Mouse (Mus musculus) spleen, postnatal 14 days (tissue): ENCODE measurements around the gene Itih1.

Experiments used
- DNase-seq, 2 experiments: peaks; one replicate each; pipeline ENCODE4 v3.0.0; 2021 to 2022; ENCODE audit warnings: low spot score in 2 of 2

Itih1 gene

GRCm38 (mm10) chr14:30943038-30943437, at the start of gene Itih1:
Gene Itih1, minus strand, starts transcription at chr14:30943289.
- no peak for DNase-seq

DNA sequence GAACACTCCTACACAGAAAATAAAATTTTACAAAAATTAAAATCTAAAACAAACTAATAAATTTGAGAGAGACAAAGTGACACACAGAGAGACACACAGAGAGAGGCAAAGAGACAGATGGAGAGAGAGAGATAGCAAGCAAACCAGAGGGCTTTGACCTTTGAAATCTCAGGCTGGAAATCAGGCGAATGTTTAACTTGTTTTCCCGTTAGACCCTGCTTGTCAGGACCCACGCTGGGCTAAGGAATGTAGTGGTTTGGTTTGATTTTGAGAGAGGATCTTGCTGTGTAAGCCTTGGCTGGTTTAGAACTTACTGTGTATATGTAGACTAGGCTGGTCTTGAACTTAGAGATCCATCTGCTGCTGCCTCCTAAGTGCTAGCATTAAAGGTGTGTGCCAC, 33.1 kb upstream of the Itih1 start:
- no peak for DNase-seq

DNA sequence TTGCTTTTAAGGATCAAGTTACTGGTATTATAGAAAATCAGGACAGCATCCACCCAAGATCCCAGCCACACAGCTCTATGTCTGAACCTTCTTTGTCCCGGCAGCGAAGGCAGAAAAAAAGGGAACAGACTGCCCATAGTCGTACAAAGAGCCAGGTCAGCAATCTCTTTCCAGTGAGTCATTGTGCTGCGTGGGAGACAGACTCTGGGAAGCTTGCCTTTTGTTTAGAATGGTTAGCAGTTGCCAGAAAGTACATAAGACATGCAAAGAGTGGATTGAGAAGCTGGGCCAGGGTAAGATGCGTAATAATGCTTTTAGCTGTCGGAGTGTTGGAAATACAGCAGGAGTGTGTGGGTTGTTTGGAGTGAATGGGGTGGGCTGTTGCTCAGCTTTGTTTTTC, 31.1 kb upstream of the Itih1 start:
- no peak for DNase-seq

GRCm38 (mm10) chr14:30960366-30960765, 17.3 kb upstream of the Itih1 start:
- DNase-seq: no peak

DNA sequence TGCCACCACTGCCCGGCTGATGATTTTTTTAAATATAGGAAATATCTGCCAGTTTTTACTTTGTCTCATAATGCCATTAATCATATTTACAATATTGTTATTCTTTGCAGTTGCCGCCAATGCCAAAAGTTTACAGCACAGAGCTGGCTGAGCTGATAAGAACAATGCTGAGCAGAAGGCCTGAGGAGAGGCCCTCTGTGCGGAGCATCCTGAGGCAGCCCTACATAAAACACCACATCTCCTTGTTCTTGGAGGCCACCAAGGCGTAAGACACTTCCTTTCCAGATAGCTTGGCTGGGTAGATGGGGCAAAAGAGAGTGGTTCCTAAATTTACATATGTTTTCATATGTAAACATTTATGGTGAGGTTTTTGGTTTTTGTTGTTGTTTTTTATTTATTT, 15.9 kb upstream of the Itih1 start:
- DNase-seq: no peak

DNA sequence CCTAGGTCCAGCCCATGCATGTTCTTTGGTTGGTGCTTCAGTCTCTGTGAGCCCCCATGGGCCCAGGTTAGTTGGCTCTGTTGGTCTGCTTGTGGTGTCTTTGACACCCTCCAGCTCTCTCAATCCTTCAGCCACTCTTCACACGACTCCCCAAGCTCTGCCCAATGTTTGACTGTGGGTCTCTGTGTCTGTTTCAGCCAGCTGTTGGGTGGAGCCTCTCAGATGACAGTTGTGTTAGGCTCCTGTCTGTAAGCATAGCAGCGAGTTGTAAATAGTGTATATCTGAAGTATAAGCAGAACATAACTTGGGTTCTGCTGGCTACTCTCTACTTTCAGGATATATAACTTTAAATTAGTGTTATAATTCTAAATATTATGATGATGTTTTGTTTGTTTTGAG, 15.4 kb upstream of the Itih1 start:
- no peak for DNase-seq

DNA sequence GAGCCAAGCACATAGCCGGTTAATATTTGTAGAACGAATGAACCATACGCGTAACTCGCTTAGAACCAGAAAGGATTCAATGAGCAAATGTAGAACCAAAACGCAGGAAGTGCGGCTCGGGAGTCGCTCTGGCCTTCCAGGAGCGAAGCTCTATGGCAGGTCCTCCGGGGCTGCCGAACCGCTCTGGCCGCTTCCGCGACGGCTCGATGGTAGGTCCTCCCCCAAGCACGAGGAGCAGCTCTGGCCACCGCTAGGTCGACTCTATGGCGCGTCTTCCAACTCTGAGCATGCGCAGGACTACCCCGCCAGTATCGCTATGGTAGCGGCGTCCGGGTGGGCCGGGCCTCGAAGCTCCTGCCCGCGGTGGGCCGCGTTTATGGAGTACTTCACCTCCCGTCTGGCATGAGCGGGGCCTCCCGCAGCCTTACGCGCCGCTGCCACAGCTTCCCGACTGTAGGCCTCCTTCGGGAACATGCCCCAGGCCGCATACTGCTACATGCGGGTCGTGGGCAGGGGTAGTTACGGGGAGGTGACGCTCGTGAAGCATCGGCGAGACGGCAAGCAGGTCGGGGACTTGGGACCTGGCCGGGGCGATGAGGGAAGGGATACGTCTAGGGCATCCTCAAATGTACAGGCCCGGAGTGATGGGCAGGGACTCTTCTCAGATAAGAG, 8.2 kb upstream of the Itih1 start, which contains the start of gene Nek4:
Gene Nek4, plus strand, starts transcription at position 224 of the 672 bp plus-strand sequence.
- peak; percentile 93 to 95 for DNase-seq

GRCm38 (mm10) chr14:30949986-30950385, 6.9 kb upstream of the Itih1 start:
- DNase-seq: no peak

DNA sequence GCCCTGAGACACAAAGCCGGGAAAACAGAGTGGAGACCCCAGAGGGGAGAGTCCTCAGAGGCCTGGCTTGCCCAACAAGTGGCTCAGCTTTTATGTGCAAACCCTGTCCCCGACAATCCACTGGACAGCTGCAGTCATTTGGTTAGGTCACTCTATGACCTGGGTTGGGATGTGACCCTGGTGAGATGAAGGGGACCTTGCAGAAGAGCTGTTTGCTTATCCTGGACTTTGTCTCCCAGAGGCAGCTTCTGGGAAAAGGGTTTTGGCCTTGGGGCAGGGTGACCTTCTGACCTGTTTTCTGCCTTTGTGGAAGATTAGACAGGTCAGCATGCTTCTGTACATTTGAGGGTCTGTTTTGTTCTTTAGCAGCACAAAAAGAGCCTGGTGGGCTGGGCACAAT, 1.7 kb upstream of the Itih1 start:
- DNase-seq: no peak

DNA sequence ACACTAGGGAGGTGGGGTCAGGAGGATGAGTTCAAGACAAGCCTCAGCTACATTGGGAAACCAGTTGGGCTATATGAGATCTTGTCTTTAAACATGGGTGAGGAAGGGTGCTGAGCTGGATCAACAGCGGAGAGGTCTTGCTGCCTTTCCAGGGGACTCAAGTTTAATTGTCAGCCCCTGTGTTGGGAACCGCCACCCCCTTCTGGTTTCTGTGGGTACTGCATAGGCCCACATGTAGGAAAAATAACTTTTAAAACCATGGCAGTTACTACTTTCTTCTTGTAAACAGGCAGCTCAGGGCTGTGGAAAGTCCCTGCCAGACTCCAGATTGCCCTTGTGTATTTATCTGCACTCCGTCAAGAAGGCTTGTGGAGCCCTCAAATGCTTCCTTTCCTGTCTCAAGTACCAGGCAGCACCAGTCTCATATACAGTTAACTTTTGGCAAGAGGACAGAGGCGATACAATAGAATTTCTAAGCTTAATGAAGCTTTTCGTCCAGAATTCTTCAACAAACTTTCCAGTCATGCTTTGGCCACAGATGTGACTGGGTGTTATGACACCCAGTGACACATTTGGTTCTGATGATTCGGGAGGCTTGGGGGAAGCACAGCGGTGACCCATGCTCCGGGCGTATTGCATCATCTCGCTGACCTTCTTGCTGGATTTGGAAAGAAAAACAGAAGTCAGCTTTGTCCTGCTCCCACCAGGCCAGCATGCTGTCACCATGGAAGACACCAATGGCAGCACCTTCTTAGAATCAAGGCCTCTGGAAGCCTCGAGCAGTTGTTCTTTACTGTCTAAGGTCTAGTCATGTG, 978 bp upstream of the Itih1 start:
- DNase-seq: peak in 1 of 2 experiments; percentile 50

- DNase-seq: no peak
Measured at GRCm38 (mm10) chr14:30942254-30942653, 835 bp downstream of the Itih1 start.

DNA sequence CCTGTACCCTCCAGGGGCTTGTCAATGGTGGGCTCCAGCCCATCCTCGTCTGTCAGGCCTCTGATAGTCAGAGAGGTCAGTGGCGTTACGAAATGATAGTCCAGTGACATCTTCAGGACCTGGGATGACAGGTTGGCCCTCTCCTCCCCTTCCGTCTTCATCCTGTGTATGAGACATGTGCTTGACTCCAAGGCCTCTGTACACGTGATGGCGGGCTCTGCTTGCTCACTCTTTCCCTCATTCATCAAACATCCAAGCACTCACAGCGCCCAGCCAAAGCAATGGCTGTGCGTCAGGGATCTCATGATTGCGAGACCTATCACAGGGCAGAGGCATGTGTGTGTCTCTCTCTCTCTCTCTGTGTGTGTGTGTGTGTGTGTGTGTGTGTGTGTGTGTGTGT, 9.7 kb downstream of the Itih1 start:
- DNase-seq: no peak

DNA sequence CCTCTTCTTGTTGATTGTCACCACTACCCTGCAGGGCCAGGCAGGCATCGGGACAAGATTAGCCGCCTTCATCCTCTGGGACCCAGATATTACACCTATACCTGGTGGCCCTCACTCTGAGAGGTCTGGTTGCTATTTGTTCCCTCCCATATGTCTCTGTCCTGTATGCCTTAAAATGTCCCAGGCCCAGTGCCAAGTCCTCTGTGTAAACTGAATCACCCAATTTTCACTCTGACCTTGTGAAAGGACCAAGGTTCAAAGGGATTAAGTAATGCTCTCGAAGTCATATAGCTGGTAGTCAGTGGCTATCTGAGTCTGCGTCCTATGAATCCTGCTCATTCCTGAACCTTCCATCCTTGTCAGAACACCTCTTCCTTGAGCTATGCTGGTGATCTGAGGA, 12.7 kb downstream of the Itih1 start:
- no peak for DNase-seq

DNA sequence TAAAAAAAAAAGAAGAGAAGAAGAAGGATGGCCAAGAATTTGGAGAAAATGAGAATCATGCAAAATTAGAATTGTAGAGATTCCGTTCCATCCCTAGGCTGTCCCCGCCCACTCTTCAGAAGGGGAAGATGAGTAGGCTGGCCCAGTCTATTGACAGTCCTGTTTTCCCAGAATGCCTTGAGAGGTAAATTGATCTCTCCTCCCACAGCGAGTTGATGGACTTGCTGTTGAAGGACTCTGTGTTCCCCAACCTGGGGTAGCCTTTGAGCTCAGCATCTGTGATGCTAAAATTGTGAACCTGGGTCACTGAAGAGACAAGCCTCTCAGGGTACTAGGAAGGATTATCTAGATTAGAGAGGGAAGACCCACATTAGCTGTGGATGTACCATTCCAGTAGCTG, 17.6 kb downstream of the Itih1 start:
- no peak for DNase-seq

- no peak for DNase-seq
Measured at GRCm38 (mm10) chr14:30923375-30924105, 19.5 kb downstream of the Itih1 start, which contains the start of gene Itih3. Gene Itih3, minus strand, starts transcription at chr14:30923760.

- DNase-seq: no peak
Measured at GRCm38 (mm10) chr14:30922053-30922670, 20.9 kb downstream of the Itih1 start.

DNA sequence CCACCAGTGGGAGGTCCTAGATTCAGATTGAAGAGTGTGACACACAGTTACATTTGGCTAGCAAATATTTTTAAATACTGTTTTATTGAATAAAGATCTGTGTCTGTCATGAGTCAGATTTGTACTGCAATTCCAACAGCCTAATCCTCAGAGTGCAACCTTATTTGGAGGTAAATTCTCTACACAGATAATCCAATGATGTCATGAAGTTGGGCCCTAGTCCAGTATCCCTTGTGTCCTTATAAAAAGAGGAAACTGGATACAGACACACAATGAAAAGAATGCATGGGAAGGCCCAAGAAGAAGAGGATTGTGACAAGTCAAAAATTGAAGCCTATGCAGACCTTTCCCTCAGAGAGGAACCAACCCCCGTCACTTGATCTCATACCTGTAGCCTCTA, 26.6 kb downstream of the Itih1 start:
- DNase-seq: no peak

DNA sequence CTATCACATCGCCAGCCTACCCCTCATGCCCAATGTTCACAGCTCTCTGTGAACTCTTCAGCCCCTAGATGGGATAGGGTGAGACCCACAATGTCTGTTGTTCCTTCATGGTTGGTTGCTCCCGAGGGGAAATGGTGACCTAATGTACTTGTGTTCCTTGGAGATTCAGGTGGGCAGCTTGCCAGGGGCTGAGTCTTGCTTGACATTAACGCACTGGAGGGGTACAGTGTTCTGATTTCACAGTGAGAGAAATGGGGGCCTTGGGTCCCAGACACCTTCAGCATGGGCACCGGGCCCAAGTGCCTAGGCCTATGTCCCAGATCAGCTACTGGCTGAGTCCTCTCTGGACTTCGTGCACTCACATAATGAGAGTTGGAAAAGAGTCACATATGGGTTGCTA, 29.7 kb downstream of the Itih1 start:
- DNase-seq: no peak

GRCm38 (mm10) chr14:30912641-30913040, 30.4 kb downstream of the Itih1 start:
- no peak for DNase-seq

DNA sequence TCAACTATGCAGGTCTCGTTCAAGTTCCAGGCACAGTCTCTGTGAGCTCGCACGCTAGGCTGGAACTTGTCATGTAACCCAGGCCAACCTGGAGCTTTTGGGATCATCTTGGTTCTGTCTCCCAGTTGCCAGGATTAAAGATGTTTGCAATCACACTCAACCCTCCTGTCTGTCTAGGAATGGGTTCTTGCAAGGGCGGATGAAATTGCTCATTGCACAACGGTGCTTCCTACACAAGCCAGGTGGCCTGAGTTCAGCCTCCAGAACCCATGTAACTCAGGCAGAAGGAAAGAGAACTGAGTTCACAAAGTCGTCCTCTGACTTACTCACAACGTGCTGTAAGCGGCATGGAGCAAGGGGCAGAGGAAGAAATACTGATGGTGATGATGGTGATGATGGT, 31.9 kb downstream of the Itih1 start:
- DNase-seq: no peak

- no peak for DNase-seq
Measured at GRCm38 (mm10) chr14:30907814-30908265, 35.2 kb downstream of the Itih1 start.

- DNase-seq: no peak
Measured at GRCm38 (mm10) chr14:30906001-30906400, 37.1 kb downstream of the Itih1 start.
